Mouse (Mus musculus): ENCODE measurements around the gene Cenpt. TPM values are rescaled to one million over a fixed set of nuclear protein-coding genes. Genes with fewer than 3 reads are reported as not detected.

The Cenpt gene
- total RNA-seq, 2 experiments from 2014 or later, result 2.0 to 2.6 TPM

DNA sequence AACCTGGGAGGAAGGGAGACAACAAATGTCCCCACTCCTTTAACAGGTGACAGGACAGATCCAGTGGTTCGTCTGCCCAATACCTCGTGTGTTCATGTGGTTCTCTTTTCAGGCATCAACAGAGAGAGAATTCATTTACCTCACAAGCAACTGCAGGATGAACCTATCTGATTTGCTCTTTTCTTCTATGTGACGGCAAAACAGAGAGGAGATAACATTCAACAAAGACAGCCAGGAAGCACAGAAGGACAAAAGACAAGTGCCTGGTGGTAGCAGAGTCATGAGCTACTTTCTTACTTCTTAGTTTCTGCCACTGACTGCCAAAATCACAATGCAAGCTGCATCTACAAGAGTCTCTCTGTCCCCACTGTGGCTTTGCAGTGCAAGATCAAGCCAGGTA is 41.5 kb downstream of the Cenpt start:
- DNase-seq, result no peak
- intact Hi-C loops (cut with DNase I), result no loop called here

DNA sequence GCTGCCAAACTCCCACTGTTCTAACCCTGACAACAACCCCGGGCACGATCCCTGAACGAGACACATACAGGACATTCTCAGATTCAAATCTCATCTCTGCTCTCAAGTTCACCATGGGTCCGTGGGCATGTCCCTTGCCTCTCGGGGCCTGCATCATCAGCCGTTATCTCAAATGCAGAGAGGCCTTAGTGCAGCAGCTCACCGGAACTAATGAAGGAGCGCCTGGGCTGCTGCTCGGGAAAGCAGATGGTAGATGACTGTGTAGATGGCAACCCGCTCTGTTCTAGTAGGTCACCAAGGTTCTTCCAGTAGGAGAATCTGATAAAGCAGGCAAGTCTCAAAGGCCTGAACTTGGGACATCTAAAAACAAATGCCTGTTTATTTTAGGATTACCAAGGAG is 42.0 kb downstream of the Cenpt start:
- intact Hi-C loops (cut with DNase I), result no loop called here
- DNase-seq, result no peak

DNA sequence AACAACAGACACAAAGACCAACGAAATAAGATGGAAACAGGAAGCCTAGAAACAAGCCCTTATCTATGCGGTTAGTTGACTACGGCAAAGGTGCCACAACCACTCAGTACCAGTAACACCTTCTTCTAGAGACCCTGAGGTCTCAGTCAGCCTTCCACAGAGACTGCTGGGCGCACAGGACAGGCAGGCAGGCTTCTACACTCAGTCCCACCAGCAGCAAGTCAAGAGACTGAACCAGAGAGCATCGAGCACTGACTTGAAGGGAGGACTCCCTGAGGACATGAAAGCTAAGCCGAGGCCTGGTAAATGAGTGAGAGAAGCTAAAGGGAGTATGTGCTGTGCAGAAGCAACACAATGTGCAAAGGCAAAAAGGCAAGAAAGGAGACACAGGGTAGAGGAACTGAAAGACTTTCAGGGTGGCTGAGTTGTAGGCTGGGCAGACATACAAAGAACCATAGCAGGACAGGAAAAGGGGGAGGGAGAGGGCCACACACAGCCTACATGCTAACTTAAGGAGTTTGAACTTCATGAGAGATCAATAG is 42.8 kb downstream of the Cenpt start:
- no peak for DNase-seq
- intact Hi-C loops (cut with DNase I), result no loop called here

DNA sequence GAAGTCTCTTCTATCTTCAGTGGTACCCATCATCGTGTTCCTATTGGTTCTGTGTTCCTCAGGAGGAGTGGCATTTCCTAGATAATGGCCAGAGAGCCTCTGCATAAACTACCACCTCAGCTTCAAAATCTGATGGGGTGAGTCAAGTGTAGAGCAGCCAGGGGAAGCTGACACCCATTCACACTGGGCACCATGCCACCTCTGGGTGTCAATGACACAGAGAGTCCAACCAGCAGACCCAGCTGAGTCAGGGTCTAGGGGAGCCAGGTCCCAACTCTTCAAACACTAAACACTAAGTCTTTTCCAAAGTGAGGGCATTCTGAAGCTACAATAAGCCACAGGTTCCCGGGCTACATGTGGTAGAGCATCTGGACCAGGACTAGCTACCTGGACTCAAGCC is 44.6 kb downstream of the Cenpt start:
- DNase-seq, result peak; percentile 22 to 33
- intact Hi-C loops (cut with DNase I), result no loop called here

GRCm38 (mm10) chr8:105807766-105808165 is 45.3 kb downstream of the Cenpt start:
- intact Hi-C loops (cut with DNase I), result no loop called here
- no peak for DNase-seq

- intact Hi-C loops (cut with DNase I), result no loop called here
- no peak for DNase-seq
Measured at GRCm38 (mm10) chr8:105805964-105806363, 47.1 kb downstream of the Cenpt start.

DNA sequence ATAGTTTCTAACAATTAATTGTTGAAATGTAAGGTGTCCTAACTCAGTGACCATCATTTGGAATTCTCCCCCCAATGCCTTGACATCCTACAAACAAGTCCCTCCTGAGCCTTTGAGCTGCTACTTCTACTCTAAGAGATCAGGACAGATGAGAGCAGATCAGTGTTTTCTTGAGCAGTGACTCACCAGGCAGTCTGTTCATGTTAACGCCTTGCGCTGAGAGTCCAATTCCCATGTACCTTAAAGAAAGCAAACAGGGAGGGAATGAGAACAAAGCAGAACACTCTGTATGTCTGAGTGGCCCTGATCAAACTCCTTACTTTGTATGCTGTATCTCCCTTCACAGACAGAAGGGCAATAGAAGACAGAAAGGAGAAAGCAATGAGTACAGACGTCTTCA is 47.7 kb downstream of the Cenpt start:
- intact Hi-C loops (cut with DNase I), result no loop called here
- DNase-seq, result no peak

- intact Hi-C loops (cut with DNase I), result no loop called here
- DNase-seq, result no peak
Measured at GRCm38 (mm10) chr8:105804797-105805196, 48.3 kb downstream of the Cenpt start.

GRCm38 (mm10) chr8:105801153-105801904 is 51.7 kb downstream of the Cenpt start:
- DNase-seq, result no peak
- intact Hi-C loops (cut with DNase I), result no loop called here

DNA sequence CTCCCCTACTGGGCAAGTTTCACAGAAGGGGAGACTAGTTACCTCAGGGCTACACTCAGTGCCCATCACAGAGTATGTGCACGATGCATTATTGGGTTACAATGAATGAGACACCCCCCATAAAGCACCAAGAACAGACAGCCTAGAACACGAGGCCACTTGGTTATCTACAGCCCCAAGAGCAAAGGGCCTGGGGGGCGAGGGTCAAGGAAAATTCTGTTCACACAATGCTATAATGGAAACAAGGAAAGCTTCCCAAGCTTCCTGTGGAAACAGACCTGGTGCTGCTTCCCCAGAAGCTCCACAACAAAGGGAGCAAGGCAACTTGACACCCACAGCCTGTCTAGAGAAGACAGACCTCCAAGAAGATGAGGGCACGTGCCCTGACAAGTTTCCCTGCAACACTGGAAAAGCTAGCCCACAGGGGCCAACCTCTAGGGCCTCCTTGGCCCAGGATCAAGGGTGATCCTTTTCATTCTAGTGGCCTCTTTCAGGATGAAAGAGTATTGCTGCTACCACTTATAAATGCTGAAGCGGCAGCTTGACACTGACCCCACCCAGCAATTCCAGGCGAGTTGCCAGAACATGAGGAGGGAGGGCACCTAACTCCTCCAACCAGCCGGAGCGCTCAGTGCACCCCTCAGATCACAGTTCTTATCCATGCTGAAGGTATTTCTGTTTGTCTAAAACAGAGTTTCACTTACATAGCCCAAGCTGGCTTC is 53.8 kb downstream of the Cenpt start:
- intact Hi-C loops (cut with DNase I), result no loop called here
- peak; percentile 76 to 79 for DNase-seq

- DNase-seq, result no peak
- intact Hi-C loops (cut with DNase I), result no loop called here
Measured at GRCm38 (mm10) chr8:105798408-105798807, 54.7 kb downstream of the Cenpt start.

DNA sequence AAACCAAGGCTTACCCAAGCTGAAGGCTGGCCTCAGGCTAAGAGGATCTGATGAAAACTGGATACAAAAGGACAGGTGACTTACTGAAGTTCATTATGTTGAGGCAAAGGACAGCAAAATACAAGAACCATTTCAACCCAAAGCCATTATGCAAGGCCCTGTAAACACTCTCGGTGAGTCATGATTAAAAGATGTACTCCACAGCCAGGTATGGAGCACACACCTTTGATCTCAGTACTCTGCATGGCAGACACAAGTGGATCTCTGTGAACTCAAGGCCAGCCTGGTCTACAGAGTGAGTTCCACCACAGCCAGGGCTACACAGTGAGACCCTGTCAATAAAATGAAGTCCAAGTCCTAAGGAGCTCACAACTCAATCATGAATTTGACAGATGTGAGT is 57.3 kb downstream of the Cenpt start:
- intact Hi-C loops (cut with DNase I), result no loop called here
- no peak for DNase-seq

Other genes starting within 250 kb of the Cenpt start
- gene Ripor1, start 248.0 kb downstream of the Cenpt start, total RNA-seq (2021), result 10 to 100 TPM; 53.0 to 53.8 TPM
- gene Ctcf, start 216.7 kb downstream of the Cenpt start, total RNA-seq (2021), result 10 to 100 TPM; 40.0 to 43.0 TPM
- gene Agrp, start 215.9 kb downstream of the Cenpt start, total RNA-seq (2021), result not detected
- under 1 TPM; 0.27 to 0.31 TPM for gene Carmil2, start 167.0 kb downstream of the Cenpt start, total RNA-seq (2021)
- gene Acd, start 152.2 kb downstream of the Cenpt start, total RNA-seq (2021), result 10 to 100 TPM; 11.7 to 12.3 TPM
- 1 to 10 TPM; 7.7 to 8.5 TPM for gene Pard6a, start 152.1 kb downstream of the Cenpt start, total RNA-seq (2021)
- gene 4933405L10Rik, start 145.6 kb downstream of the Cenpt start, total RNA-seq (2021), result not detected
- gene Enkd1, start 145.1 kb downstream of the Cenpt start, total RNA-seq (2021), result 1 to 10 TPM; 1.3 to 2.2 TPM
- gene Gfod2, start 94.6 kb downstream of the Cenpt start, total RNA-seq (2021), result 1 to 10 TPM; 4.0 to 4.1 TPM
- 10 to 100 TPM; 19.8 TPM for gene Ranbp10, start 25.9 kb downstream of the Cenpt start, total RNA-seq (2021)
- gene Tsnaxip1, start 25.5 kb downstream of the Cenpt start, total RNA-seq (2021), result not detected
- 10 to 100 TPM; 26.5 to 28.3 TPM for gene Thap11, start 1.9 kb upstream of the Cenpt start, total RNA-seq (2021)
- 10 to 100 TPM; 33.0 to 42.4 TPM for gene Nutf2, start 7.3 kb upstream of the Cenpt start, total RNA-seq (2021)
- 10 to 100 TPM; 24.2 to 26.3 TPM for gene Edc4, start 27.6 kb upstream of the Cenpt start, total RNA-seq (2021)
- 1 to 10 TPM in 1 of 2 experiments, under 1 TPM in 1; 0.49 to 1.1 TPM for gene Nrn1l, start 40.3 kb upstream of the Cenpt start, total RNA-seq (2021)
- gene Pskh1, start 47.2 kb upstream of the Cenpt start, total RNA-seq (2021), result 10 to 100 TPM; 15.1 to 17.2 TPM
- under 1 TPM in 1 of 2 experiments, not detected in 1; 0.43 TPM for gene Ctrl, start 80.6 kb upstream of the Cenpt start, total RNA-seq (2021)
- 10 to 100 TPM; 63.6 to 72.7 TPM for gene Psmb10, start 85.2 kb upstream of the Cenpt start, total RNA-seq (2021)
- gene Lcat, start 90.1 kb upstream of the Cenpt start, total RNA-seq (2021), result 1 to 10 TPM; 1.0 to 1.1 TPM
- 10 to 100 TPM; 48.0 to 50.3 TPM for gene Slc12a4, start 112.8 kb upstream of the Cenpt start, total RNA-seq (2021)
- not detected for gene Dpep3, start 126.2 kb upstream of the Cenpt start, total RNA-seq (2021)
- gene Dus2, start 138.1 kb upstream of the Cenpt start, total RNA-seq (2021), result 1 to 10 TPM; 7.4 to 7.6 TPM
- gene Dpep2nb, start 152.7 kb upstream of the Cenpt start, total RNA-seq (2021), result not detected
- gene Ddx28, start 158.6 kb upstream of the Cenpt start, total RNA-seq (2021), result 10 to 100 TPM; 10.5 to 11.8 TPM
- gene Nfatc3, start 205.6 kb upstream of the Cenpt start, total RNA-seq (2021), result 10 to 100 TPM; 20.1 to 20.7 TPM

Measured in heart, postnatal 36 days (tissue).